Mouse (Mus musculus) cerebellum, adult 18-20 months (tissue): Measurements from ENCODE around the gene Fam117a.
A peak's percentile ranks its signal among the peaks of the same experiment; 100 is the strongest.
"Not testable (repeated sequence)": the region's sequence is repeated elsewhere in the genome, so short reads cannot be mapped to it uniquely, and the experiment has no call there.

Experiments used
- DNase-seq, 2 experiments: peaks; one replicate each; pipeline ENCODE4 v3.0.0; 2021

The Fam117a gene

DNA sequence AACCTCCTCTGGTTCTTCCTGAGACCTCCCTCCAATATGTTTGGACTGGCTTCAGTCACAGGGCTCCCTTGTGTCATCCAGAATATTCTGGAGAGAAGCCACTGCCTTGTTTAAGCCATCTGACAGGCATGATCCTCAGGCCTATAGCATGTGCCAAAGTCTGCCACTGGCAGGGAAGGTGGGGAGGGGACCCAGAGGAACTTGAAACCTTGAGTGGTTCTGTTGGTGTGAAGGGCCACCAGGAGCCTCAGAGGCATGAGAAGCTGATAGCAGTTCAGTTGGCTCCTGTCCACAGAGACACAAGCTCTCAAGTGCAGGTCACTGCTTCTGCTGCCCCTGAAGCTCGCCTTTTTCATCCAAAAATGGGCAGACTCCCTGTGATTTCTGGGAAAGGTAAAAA, 59.7 kb downstream of the Fam117a start:
- peak; percentile 45 to 54 for DNase-seq

DNA sequence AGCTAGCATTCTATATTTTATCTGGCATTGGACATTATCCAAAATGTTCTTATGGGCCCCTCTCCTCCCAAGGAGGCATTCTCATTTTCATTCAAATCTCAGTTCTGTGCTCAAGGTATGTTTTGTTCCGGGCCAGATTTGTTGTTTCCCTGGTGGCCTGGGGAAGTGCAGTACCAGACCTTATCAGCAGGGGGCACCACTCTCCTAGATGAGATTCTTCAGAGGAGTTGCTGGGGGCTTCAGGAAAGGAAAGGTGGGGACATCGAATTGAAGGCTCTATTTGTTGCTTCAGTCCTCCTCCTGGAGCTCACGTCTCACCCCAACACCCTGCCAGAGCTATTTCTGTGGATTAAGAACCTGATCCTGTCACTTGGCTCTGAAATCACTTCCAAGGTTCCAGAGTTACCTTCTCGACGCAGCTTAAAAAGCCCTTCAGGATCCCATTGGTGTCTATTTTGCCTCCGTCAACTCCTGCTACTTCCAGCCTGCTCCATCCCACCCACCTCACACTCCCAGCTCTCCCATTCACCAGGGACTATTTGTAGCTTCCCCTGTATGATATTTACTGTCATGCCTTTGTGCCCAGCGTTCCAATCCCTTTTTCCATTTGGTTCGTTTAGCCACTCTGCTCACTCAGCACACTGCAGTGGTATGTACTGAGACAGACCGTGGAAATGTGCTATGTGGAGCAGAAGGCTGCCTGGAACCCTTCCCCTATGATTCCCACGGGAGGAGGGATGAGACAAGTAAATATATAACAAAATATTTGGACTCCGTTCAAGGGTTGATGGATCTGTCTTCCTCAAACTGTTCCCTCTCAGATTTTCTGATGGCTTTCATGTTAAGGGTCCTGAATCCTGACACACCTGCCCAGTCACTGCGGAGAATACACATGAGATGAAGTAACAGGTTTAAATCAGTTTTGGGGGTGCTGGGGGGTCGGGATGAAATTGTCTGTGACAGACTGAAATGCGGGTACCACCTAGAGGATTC, 61.3 kb downstream of the Fam117a start:
- DNase-seq: peak; percentile 75 to 86

DNA sequence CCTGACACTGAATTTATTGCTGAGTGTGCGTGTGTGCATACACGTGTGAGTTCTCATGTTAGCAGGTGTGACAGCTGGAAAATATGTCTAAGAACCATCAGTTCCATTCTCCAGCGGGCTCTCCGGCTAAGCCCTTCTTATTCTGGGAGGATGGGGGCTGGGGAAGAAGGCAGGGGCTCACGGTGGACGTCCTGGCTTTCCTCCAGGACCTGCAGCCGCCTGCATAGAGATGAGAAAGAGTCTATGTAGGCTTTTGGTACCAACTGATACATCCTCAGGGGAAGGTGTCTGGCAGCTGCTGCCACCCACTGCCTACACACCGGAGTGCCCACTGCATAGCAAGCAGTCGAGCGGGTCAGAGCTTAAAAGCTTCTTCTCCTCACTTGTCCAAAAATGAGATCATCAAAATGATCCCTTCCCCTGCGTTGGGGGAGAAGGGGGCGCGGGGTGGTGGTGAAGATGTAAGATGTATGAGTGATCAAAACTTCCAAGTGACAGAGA, 62.8 kb downstream of the Fam117a start:
- peak in 1 of 2 experiments; percentile 25 for DNase-seq

DNA sequence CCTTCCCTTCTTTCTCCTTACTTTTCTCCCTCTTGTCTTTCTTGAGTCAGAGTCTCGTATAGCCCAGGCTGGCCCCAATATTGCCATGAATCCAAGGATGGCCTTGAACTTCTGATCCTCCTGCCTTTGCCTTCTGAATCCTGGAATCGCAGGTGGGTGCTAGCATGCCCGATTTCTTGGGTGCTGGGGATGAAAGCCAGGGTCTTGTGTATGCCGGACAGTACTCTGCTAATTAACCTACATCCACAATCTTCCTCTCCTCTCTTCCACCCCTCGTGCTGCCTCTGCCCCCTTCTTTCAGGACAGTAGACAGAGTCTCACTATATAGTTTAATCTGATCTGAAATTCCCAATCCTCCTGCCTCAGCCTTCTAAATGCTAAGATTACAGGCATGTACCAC, 64.8 kb downstream of the Fam117a start:
- peak in 1 of 2 experiments; percentile 30 for DNase-seq

DNA sequence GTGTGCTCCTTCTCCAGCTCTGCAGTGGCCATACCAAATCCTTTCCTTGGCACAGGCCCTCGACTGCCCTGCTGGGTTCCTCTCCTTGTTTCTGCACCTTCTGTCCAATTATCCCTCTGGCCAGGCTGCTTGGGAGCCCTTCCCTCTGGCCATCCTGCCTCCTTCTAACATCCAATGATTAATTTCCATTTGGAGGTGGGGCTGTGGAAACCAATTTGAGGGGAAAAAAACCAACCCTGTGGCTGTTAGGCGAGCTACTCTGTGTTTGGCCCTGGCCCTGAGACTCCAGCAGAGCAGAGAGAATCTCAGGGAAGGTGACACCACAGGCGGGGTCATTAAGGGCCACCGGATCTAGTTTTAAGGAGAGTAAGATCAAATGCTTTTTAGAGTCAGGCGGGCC, 65.4 kb downstream of the Fam117a start:
- peak; percentile 85 to 89 for DNase-seq

DNA sequence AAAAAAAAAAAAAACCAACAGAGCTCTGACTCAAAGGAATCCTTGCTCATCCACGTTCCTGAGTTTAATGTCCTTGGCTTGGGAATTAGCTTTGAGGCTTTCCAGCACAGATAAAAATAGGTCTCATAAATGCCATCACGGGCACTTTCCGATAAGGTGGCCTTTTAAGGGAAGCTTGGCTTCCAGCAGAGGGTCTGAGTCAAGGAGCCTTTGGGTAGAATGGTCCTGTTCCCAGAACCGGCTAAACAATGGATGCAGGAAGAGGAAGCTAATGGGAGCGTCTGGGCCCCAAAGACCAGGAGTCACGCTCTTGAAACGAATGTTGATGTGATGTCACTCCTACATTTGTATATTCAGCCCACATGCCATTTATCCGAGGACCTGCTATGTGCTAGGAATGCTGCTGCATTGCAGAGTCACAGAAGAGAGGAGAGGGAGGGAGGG, 65.9 kb downstream of the Fam117a start:
- DNase-seq: peak in 1 of 2 experiments; percentile 50

DNA sequence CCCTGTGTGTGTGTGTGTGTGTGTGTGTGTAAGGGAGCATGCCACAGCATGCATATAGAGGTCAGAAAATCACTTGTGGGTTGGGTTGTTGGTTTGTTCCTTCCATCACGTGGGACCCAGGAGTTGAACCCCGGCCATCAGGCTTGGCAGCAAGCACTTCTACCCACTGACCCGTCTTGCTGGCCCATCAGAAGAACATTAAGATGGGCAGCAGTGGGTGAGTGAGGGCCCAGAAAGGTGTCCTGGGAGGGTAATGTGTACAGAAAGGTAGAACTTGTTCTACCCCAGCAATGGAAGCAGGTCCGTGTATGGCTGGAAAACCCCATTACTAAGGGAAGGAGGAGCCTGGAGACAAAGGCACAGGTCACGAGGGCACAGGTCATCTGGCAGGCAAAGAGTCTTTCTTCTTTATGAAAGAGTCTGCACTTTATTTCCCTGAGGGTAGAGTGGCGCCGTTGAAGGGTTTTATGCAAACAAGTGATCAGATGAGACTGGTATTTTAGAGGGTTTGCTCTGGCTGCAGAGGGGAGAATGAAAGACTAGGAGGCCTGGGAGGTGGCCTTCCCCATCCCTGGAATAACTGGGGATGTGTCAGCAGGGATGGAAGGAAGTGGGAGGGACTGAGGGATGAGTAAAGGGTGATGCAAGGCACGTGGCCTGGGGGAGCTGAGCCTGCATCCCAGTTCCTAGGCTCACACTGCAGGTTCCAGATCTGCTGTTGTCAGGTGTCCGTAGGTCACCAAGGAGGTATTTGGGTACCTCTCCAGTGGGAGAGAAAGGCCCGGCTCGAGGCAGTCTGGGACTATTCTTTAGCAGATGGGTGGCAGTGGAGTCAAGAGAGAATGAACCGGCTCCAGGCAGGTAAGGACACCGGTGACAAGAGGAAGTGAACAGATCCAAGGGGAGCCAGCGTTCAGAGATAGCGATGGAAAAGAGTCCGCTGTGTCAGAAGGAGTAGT, 66.8 kb downstream of the Fam117a start:
- peak; percentile 38 to 40 for DNase-seq

DNA sequence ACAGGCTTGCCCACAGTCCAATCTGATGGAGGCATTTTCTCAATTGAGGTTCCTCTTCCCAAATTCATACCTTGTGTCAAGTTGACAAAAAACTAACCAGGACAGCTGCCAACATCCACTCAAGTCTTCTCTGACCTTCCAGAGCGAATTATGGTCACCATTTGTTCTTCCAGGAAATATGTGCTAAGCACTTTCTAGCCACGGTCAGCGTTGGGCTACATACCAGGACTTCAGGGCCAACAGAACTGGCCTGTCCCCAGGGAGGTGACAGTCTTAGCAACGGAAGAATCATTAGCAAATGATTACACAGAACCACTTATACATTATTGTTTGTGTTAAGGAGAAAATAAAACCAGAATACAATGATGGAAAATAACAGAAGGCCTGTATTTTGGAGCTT, 69.0 kb downstream of the Fam117a start:
- no peak for DNase-seq

DNA sequence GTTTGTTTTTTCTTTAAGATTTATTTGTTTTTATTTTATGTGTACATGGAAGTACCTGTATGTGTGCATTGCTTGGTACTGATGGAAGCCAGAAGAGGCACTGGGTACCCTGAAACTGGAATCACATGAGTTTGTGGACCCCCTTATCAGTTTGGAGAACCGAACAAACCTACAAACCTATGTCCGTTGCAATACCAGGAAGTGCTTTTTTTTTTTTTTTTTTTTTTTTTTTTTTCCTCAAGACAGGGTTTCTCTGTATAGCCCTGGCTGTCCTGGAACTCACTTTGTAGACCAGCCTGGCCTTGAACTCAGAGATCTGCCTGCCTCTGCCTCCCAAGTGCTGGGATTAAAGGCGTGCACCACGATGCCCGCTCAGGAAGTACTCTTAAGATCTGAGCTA, 69.6 kb downstream of the Fam117a start:
- not testable (repeated sequence) for DNase-seq

DNA sequence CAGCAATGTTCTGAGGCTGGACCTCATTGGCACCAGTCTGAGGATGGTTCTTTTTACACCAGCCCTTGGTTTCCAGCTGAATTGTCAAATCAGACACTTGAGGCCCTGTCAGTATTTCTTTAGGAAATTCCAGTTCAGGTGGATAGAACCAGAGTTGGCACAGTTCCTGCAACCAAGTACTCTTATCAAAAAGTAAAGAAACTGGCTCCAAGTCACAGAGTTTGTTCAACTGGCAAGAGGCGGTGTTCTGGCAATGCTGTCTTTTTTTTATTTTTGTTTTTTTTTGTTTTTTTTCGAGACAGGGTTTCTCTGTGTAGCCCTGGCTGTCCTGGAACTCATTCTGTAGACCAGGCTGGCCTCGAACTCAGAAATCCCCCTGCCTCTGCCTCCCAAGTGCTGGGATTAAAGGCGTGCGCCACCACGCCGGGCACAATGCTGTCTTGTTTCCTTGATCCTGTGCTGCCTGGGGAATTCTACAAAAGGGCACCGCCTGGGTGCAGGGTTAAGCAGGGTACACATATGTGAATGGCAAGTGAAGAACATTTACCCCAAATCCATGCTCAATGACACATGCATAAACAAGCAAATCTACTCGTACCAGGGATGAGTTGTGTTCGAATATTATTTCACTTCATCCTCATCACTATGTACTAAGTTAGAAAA, 72.8 kb downstream of the Fam117a start:
- no peak for DNase-seq

DNA sequence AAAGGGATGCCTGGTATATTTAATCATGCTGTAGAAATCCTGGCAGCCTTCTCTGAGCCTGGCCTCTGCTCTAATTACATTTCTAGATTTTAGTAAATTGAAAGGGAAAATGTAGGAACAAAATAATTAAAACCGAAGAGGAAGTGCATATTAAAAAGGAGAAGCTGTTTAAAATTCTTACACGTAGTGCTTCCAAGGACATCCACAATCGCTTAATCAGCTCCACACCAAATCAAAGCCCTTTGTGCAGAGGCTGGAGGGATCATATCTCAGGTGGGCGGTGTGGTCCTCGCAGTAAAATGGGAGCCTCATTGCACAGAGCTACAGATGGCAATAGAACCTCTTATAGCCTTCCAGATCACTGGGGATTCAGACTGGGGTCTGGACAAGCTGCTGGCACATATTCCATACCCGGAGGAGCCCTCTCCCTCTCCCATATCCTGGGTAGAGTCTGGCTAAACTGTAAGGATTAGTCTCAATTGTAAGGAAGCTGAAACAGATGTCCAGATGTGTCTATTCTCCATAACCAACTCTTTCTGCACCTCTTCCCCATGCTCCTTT, 74.7 kb downstream of the Fam117a start:
- no peak for DNase-seq

DNA sequence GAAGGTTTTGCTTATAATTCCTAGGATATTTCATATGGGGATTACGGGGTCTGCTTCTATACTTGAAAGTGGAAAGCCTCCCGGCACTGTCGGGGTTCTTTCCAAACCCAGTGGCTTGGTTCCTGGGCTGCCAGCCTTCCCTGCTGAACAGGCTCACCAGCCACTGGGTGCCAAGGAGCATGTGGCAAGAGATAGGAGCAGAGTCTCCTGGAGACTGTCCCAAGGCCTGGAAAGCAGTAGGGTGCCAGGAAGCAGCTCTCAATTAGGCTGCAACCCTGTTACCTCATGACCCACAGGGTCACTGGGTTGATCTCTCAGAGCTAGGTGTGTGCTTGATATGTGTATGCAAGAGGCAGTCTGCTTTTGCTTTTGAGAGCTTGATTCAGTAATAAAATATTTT, 75.8 kb downstream of the Fam117a start:
- peak; percentile 47 to 55 for DNase-seq

DNA sequence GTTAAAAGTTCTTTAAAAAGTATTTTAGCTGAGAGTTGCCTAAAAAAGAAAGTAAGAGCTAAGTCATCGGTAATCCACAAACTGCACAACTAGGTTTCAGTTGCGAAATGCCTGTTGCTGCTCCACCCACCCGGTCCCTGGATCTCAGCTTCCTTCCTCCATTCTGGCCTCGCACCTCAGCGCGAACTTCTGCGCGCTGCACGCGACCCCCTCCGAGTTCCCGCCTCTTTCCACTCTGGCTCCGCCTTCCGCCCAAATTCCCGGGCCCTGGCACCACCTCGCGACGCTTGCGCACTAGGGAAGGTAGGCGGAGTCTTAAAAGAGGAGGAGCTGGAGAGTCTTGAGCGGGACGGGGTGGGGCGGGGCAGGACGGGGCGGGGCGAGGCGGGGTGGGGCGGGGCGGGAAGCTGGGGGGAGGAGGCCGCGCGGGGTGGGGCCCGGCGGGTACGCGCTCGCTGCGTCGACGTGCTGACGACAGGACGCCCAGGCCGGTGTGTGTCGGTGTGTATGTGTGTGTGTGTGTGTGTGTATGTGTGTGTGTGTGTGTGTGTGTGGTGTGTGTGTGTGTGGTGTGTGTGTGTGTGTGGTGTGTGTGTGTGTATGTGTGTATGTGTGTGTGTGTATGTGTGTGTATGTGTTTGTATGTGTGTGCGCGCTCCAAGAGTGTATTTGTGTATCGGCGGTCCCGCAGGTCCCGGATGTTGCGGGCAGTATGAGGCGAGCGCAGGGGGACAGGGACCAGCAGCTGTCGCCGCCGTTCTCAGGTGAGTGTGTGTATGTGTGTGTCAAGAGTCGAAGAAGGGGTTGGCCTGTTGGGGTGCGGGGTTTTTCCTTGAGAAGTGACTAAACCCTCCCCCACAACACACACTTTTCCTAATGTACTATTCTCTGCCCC, 77.1 kb downstream of the Fam117a start, which contains the start of gene Spop:
Gene Spop (plus strand): TSS at position 440 of the 895 bp plus-strand sequence.
- peak; percentile 86 to 88 for DNase-seq

DNA sequence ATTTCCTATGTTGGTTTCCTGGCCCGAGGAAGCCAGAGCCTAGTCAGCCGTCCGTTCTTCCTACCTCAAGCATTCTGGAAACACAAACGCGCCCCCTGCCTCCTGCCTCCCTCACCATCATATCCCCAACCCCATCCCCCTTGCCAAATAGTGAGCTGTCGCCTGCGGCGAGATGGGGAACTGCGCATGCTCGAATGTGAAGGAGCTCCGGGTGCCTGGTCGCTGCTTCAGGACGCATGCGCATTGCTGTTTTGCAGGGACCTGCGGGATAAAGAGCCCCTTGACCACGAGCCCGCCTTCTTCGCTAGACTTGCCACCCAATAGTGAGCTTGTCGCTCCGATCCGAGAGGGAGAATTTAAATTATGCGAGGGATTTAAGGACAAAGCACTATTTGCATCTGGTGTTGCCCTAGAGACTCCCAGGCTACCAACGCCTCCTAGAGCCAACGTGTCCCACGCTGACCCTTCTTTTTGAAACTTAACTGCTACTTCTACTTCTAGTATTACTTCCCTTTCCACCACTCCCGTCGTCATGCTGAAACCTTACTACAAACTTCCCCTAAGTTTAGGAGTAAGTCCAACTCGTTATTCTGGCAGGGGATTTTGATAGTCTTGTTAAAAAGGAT, 77.8 kb downstream of the Fam117a start:
- peak; percentile 93 to 95 for DNase-seq

DNA sequence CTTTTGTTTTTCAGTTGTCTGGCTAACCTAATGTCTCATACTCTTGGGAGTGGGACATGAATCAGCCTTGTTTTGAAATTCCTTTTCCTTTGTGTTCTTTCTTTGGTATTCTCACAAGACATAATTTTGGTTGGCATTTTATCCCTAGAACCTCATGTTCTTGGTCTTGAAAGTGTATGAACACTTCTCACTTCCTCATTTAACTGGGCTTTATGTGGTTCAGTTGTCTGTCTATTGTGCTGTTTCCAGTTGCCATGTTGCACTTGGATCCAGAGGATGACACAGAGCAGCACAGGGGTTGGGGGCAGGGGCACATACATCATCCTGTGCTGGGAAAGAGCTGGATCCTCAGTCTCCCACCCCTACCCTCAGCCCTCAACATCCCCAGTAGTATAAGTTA, 79.1 kb downstream of the Fam117a start:
- no peak for DNase-seq

DNA sequence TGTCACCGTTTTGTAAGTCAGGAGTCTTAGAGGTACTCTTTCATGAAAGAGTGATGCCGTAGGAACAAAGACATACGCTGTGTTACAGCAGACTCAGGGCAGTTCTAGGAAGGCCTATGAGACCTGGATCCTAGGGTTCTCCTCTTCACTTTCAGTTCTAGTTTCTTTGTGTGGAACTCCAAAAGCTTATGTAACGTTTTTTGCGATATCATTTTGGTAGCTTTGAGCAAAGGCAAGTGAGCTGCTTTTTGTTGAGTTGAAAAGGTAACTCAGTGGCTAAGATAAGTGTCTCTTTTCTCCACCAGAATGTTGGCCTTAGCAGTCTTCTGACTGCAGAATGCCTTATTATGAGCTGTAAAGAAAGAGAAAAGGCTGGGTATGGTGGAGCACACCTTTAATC, 80.5 kb downstream of the Fam117a start:
- DNase-seq: no peak

DNA sequence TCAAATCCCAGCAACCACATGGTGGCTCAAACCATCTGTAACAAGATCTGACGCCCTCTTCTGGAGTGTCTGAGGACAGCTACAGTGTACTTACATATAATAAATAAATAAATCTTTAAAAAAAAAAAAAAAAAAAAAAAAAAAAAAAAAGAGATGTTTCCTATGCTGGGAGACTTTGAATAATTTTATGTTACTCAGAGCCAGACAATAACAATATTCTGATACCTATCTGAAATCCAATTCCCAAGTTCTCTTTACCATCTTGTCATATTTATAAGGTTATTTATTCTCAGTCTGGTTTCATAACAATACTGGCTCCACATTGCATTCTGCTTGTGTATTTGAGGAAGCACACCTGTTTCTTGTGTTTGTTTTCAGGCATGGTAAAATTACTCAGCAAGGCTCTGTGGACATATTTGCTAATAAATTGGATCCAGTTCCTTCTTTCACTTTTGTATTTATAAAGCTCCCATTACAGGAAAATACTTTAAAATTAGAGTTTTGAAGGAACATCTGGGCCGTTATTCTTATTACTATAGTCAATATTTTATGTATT, 84.1 kb downstream of the Fam117a start:
- DNase-seq: no peak

DNA sequence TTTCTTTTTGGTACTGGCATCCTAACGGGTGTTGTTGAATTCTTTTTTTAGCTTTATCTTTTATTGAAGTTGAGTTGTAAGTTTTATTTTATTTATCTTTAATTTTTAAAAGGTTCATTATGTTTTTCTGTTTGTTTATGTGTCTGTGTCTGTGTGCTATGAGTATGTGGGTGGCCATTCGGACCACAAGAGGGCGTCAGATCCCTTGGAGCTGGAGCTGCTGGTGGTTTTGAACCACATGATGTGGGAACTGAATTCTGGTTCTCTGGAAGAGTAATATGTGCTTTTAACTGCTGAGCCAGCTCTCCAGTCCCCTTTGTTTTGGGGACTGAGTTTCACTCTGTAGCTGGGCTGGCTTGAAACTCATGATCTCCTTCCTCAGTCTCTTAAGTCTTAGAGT, 86.7 kb downstream of the Fam117a start:
- DNase-seq: no peak

DNA sequence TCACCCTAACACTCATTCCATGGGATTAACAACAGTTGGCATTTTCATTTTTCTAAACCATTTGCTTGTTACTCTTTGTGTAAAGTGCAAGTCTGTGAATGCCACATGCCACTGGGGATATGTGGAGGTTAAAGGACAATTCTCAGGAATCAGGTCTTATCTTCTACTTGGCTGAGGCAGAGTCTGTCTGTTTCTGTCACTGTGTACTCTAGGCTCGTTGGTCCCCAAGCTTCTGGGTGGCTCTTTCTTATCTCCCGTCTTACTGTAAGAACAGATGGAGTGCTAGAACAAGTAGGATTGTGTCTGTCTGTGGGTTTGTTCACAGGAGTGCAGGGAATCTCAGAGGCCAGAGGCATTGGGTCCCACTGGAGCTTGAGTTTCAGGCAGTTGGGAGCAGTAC, 94.5 kb downstream of the Fam117a start:
- no peak for DNase-seq
